Mouse (Mus musculus) heart, embryonic 11.5 days (tissue): ENCODE results near the gene Ptpn3. TPM values are rescaled to one million over a fixed set of nuclear protein-coding genes. Genes with fewer than 3 reads are reported as not detected.
"Not testable (repeated sequence)": the region's sequence is repeated elsewhere in the genome, so short reads cannot be mapped to it uniquely, and the experiment has no call there.

ENCODE experiments used
- ATAC-seq: fragments of 200-750 bp; cut with Nextera tagmentation; replicated peaks from 2 replicates; pipeline ENCODE4 v1.8.0; 2017; ENCODE audit warnings: moderate library complexity; ENCODE audit not compliant: insufficient number of reproducible peaks, low FRiP score, low TSS enrichment
- H3K27ac ChIP-seq: fragments of 300-500 bp; sonication (generic); 2 replicates; pipeline ENCODE4 v1.5.1; 2014; ENCODE audit warnings: mild to moderate bottlenecking, low read depth, low read length
- H3K27me3 ChIP-seq: fragments of 300-500 bp; sonication (generic); 2 replicates; pipeline ENCODE4 v1.6.1; 2014; ENCODE audit warnings: mild to moderate bottlenecking, low read length, mixed read lengths; ENCODE audit not compliant: control insufficient read depth, insufficient read depth
- H3K36me3 ChIP-seq: fragments of 300-500 bp; sonication (generic); 2 replicates; pipeline ENCODE4 v1.6.1; 2014; ENCODE audit warnings: mild to moderate bottlenecking, low read length, moderate library complexity, mixed read lengths; ENCODE audit not compliant: control insufficient read depth, insufficient read depth
- H3K4me1 ChIP-seq: fragments of 300-500 bp; sonication (generic); 2 replicates; pipeline ENCODE4 v1.6.1; 2014; ENCODE audit warnings: low read length; ENCODE audit not compliant: control insufficient read depth, insufficient read depth
- H3K4me2 ChIP-seq: fragments of 300-500 bp; sonication (generic); 2 replicates; pipeline ENCODE4 v1.6.1; 2014; ENCODE audit warnings: mild to moderate bottlenecking, moderate library complexity
- H3K4me3 ChIP-seq: fragments of 300-500 bp; sonication (generic); 2 replicates; pipeline ENCODE4 v1.5.1; 2014; ENCODE audit warnings: low read depth, low read length
- H3K9ac ChIP-seq: fragments of 300-500 bp; sonication (generic); 2 replicates; pipeline ENCODE4 v1.6.1; 2014; ENCODE audit warnings: mild to moderate bottlenecking, low read depth, low read length, moderate library complexity
- H3K9me3 ChIP-seq: fragments of 300-500 bp; sonication (generic); replicated peaks from 2 replicates; pipeline ENCODE4 v1.6.1; 2016; ENCODE audit warnings: low read length; ENCODE audit not compliant: control insufficient read depth
- WGBS: fragments of 180-500 bp; shearing (Covaris S2); extraction: QIAGEN DNeasy Blood & Tissue Kit; methylation state at CpG from one replicate; pipeline ENCODE4 v1.1.7; 2014; ENCODE audit not compliant: insufficient replicate concordance; 5-methylcytosine and 5-hydroxymethylcytosine counted together
- polyA plus RNA-seq: library from polyadenylated mRNA; unstranded; fragments of >200 nt; fragmentation: Nextera tagmentation; extraction: Ambion mirVana; gene quantifications from 2 replicates; pipeline ENCODE4 v1.2.1, GENCODE M21; 2014

The Ptpn3 gene
- polyA plus RNA-seq, 1 experiment from 2014 or later: 1.7 TPM

DNA sequence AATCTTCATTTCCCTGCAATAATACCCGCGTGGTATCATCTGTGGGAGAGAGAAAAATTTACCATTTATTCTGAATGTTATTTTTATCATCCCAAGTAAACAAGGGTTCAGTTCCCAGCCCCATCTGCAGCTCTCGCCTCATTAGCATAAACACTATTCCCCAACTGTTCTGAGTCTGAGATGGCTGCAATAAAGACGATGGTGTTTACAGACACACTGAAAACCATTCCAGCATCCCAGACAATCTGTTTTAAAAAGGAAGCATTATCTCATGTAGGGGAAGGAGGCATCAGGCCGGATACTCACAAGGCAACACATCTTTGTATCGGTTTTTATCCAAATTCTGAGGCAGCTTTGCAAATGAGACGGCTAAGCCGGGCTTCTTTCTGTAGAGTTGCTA lies 95.7 kb downstream of the Ptpn3 start:
- WGBS: 74% methylated on average over 8 of the region's 8 CpGs
- Histone ChIP-seq H3K27ac (no peak overlapping the region), H3K4me3 (no peak overlapping the region), H3K4me1 (no peaks in the 10 kb centered on the region), H3K27me3 (no peaks in the 10 kb centered on the region), H3K36me3 (no peaks in the 10 kb centered on the region), H3K9me3 (no peaks in the 10 kb centered on the region), H3K4me2 (no peak overlapping the region), H3K9ac (no peak overlapping the region)
- ATAC-seq: no peak

DNA sequence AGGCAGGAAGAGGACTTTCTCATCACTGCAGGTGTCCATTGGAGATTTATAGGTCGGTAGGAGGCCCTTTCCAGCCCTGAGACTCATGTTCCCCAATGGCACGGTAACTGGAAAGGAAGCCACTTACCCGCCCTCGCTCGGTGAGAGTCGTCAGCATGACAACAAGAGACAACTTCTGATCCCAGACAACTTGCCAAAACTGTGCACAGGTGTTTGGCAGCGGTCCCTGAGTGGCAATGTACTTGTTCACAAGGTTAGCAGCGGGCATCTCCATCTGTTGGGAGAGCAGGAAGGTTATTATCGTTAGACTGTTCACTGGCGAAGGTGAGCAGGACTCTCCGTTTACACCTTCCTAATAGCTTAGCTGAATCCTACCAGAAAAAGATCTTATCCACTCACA lies 96.9 kb downstream of the Ptpn3 start:
- no peak overlapping the region for H3K27ac ChIP-seq
- H3K9me3 ChIP-seq: no peaks in the 10 kb centered on the region
- no peak overlapping the region for H3K4me3 ChIP-seq
- no peak overlapping the region for H3K4me2 ChIP-seq
- ATAC-seq: no peak
- no peaks in the 10 kb centered on the region for H3K27me3 ChIP-seq
- no peak overlapping the region for H3K9ac ChIP-seq
- WGBS: 84% methylated on average over 11 of the region's 11 CpGs
- no peaks in the 10 kb centered on the region for H3K4me1 ChIP-seq
- no peaks in the 10 kb centered on the region for H3K36me3 ChIP-seq

- 41% methylated on average over 10 of the region's 10 CpGs for WGBS
- no peak overlapping the region for H3K27ac ChIP-seq
- no peak for ATAC-seq
These were observed 98.8 kb downstream of the Ptpn3 start for GRCm38 (mm10) chr4:57202660-57203361.

GRCm38 (mm10) chr4:57202132-57202531 lies 99.5 kb downstream of the Ptpn3 start:
- Histone ChIP-seq H3K9me3 (no peaks in the 10 kb centered on the region), H3K27ac (no peak overlapping the region), H3K4me2 (no peak overlapping the region), H3K27me3 (no peaks in the 10 kb centered on the region), H3K9ac (no peak overlapping the region; the same call in 1 of the 2 replicates), H3K36me3 (no peaks in the 10 kb centered on the region), H3K4me1 (no peaks in the 10 kb centered on the region), H3K4me3 (no peak overlapping the region)
- ATAC-seq: no peak
- 55% methylated on average over 7 of the region's 7 CpGs for WGBS

More at GRCm38 (mm10) chr4:57202660-57203361, 98.8 kb downstream of the Ptpn3 start:
- Histone ChIP-seq H3K9ac (no peak overlapping the region; the same call in 1 of the 2 replicates), H3K9me3 (no peaks in the 10 kb centered on the region), H3K27me3 (no peaks in the 10 kb centered on the region), H3K4me3 (no peak overlapping the region), H3K4me2 (no peak overlapping the region), H3K4me1 (no peaks in the 10 kb centered on the region), H3K36me3 (no peaks in the 10 kb centered on the region)

GRCm38 (mm10) chr4:57200661-57201060 lies 101.0 kb downstream of the Ptpn3 start:
- no peak overlapping the region for H3K4me2 ChIP-seq
- H3K27me3 ChIP-seq: no peaks in the 10 kb centered on the region
- no peak overlapping the region for H3K27ac ChIP-seq
- ATAC-seq: no peak
- H3K36me3 ChIP-seq: no peaks in the 10 kb centered on the region
- no peaks in the 10 kb centered on the region for H3K9me3 ChIP-seq
- no peak overlapping the region for H3K9ac ChIP-seq
- no peak overlapping the region for H3K4me3 ChIP-seq
- no peaks in the 10 kb centered on the region for H3K4me1 ChIP-seq
- WGBS: 84% methylated on average over 6 of the region's 6 CpGs

GRCm38 (mm10) chr4:57198666-57199393 lies 102.8 kb downstream of the Ptpn3 start:
- 94% methylated on average over 20 of the region's 20 CpGs for WGBS
- H3K4me3 ChIP-seq, H3K27ac ChIP-seq, H3K9ac ChIP-seq, H3K4me2 ChIP-seq, ATAC-seq, H3K36me3 ChIP-seq, H3K27me3 ChIP-seq, H3K4me1 ChIP-seq, H3K9me3 ChIP-seq: not testable (repeated sequence)

- Histone ChIP-seq H3K4me1 (peaks cover 6% of the 10 kb centered on the region; the same call in 1 of the 2 replicates), H3K36me3 (no peaks in the 10 kb centered on the region), H3K9me3 (no peaks in the 10 kb centered on the region), H3K27me3 (no peaks in the 10 kb centered on the region), H3K9ac (no peak overlapping the region), H3K27ac (no peak overlapping the region), H3K4me2 (no peak overlapping the region), H3K4me3 (no peak overlapping the region)
- ATAC-seq: no peak
- WGBS: 61% methylated on average over 9 of the region's 9 CpGs
These were observed 109.9 kb downstream of the Ptpn3 start for GRCm38 (mm10) chr4:57191543-57192283.

- Histone ChIP-seq H3K9ac (no peak overlapping the region), H3K27ac (no peak overlapping the region), H3K9me3 (no peaks in the 10 kb centered on the region), H3K4me1 (peaks cover 9% of the 10 kb centered on the region), H3K4me3 (no peak overlapping the region), H3K4me2 (no peak overlapping the region), H3K36me3 (no peaks in the 10 kb centered on the region), H3K27me3 (no peaks in the 10 kb centered on the region)
- ATAC-seq: no peak
- WGBS: 88% methylated on average over 2 of the region's 2 CpGs
These were observed 111.8 kb downstream of the Ptpn3 start for GRCm38 (mm10) chr4:57189881-57190280.
